Mouse (Mus musculus) cerebellum, adult 2 months (tissue): ENCODE measurements around the gene Fam155a.

Experiments used
- CTCF ChIP-seq: fragments of 200-500 bp; IDR thresholded peaks from 2 replicates; pipeline ENCODE4 v1.5.1; 2011; ENCODE audit warnings: low read depth, mild to moderate bottlenecking, control low read depth, low read length, moderate library complexity, borderline replicate concordance; ENCODE audit not compliant: insufficient read depth
- POLR2A ChIP-seq: fragments of 200-500 bp; IDR thresholded peaks from 2 replicates; pipeline ENCODE4 v1.6.1; 2011; ENCODE audit warnings: low read length, control low read depth, borderline replicate concordance; ENCODE audit not compliant: insufficient read depth

- no peak for TF ChIP-seq CTCF
- no peak for TF ChIP-seq POLR2A
Measured at GRCm38 (mm10) chr8:9656901-9657300, 114.1 kb downstream of the Fam155a start.
